21 mouse cellular contexts compared by ENCODE assay signal in the genomic region with DNA sequence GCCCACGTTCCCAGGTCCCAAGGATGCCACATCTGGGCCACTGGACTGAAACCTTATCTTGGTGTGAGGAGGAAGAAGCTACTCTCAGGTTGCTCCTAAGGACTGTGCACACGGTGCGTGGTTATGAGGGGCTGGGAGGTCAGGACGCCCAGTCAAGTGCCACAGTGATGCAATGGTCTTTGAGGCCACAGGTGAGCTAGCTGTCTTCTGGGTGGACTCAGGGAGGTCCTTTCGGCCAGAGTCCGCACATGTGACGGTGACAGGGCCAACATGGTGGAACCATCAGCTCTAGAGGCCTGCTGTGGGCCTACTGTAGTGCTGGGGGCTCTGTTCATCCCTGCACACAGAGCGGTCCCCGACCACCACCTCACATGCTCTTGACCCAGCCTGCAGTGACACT.
"Had no signal": no experiment of that assay in that cellular context is flagged by ENCODE, and none has a peak within 500 bp of the region (broad histone marks: within the 10 kb centered on the region; RNA-seq: fewer than 3 reads in every experiment).

No protein-coding gene starts in this region.

- H3K4me1 ChIP-seq: limb, embryonic 12.5 days; midbrain, embryonic 15.5 days; neural tube, embryonic 12.5 days had no signal

- ATAC-seq: midbrain, embryonic 15.5 days had no signal

- H3K9ac ChIP-seq: limb, embryonic 12.5 days; limb, embryonic 15.5 days; liver, embryonic 15.5 days; lung, embryonic 14.5 days; midbrain, embryonic 12.5 days; midbrain, embryonic 15.5 days; neural tube, embryonic 12.5 days; neural tube, embryonic 15.5 days; stomach, embryonic 15.5 days had no signal

- DNase-seq: kidney, adult 18-20 months; kidney, adult 9 months; kidney, postnatal 14 days; kidney, postnatal 4 days; left cerebral cortex, postnatal 4 days; lung, embryonic 14.5 days; right cerebral cortex, adult 18-20 months; right cerebral cortex, postnatal 25 days; spleen, adult 18-20 months; thymus, adult 2 months; thymus, postnatal 14 days; thymus, postnatal 4 days had no signal

- H3K9me3 ChIP-seq: limb, embryonic 12.5 days; limb, embryonic 15.5 days; liver, embryonic 15.5 days; midbrain, embryonic 12.5 days; midbrain, embryonic 15.5 days; neural tube, embryonic 12.5 days; neural tube, embryonic 15.5 days; stomach, embryonic 15.5 days had no signal

- H3K27me3 ChIP-seq: limb, embryonic 12.5 days; limb, embryonic 15.5 days; liver, embryonic 15.5 days; midbrain, embryonic 15.5 days; neural tube, embryonic 15.5 days; stomach, embryonic 15.5 days had no signal

- H3K4me2 ChIP-seq: limb, embryonic 12.5 days; limb, embryonic 15.5 days; liver, embryonic 15.5 days; lung, embryonic 14.5 days; midbrain, embryonic 12.5 days; midbrain, embryonic 15.5 days; neural tube, embryonic 12.5 days; neural tube, embryonic 15.5 days; stomach, embryonic 15.5 days had no signal

- H3K4me3 ChIP-seq: limb, embryonic 12.5 days; limb, embryonic 15.5 days; liver, embryonic 15.5 days; midbrain, embryonic 12.5 days; midbrain, embryonic 15.5 days; neural tube, embryonic 12.5 days; neural tube, embryonic 15.5 days; stomach, embryonic 15.5 days had no signal

- H3K27ac ChIP-seq: limb, embryonic 12.5 days; limb, embryonic 15.5 days; liver, embryonic 15.5 days; macrophage; midbrain, embryonic 12.5 days; midbrain, embryonic 15.5 days; neural tube, embryonic 12.5 days; neural tube, embryonic 15.5 days had no signal

- H3K36me3 ChIP-seq: limb, embryonic 12.5 days; limb, embryonic 15.5 days; midbrain, embryonic 12.5 days; midbrain, embryonic 15.5 days; neural tube, embryonic 12.5 days; neural tube, embryonic 15.5 days; stomach, embryonic 15.5 days had no signal
